Mouse (Mus musculus): ENCODE measurements around the gene Zfp239. TPM values are rescaled to one million over a fixed set of nuclear protein-coding genes. Genes with fewer than 3 reads are reported as not detected.
"Not testable (repeated sequence)": the region's sequence is repeated elsewhere in the genome, so short reads cannot be mapped to it uniquely, and the experiment has no call there.

Gene Zfp239
- polyA plus RNA-seq (2012; ENCODE audit: insufficient read depth, low replicate concordance), result 1.3 TPM in 1 of 2 replicates, not detected in the other

- Histone ChIP-seq H3K9me3 (no peaks in the 10 kb centered on the region), H3K4me3 (replicated peaks) (peak within 1 kb of the TSS; percentile 95)
- TF ChIP-seq GATA1 (IDR thresholded peaks at IDR 0.05; ENCODE audit: borderline replicate concordance, low read length) (no peak), FLI1 (IDR thresholded peaks at IDR 0.05; ENCODE audit: low read length) (no peak)
These were observed at the start of gene Zfp239 for GRCm38 (mm10) chr6:117861848-117862247. Gene Zfp239 (plus strand): TSS chr6:117862100.

GRCm38 (mm10) chr6:117814681-117815080 is 47.2 kb upstream of the Zfp239 start:
- TF ChIP-seq FLI1 (IDR thresholded peaks at IDR 0.05; ENCODE audit: low read length), result no peak
- no peak for TF ChIP-seq GATA1 (IDR thresholded peaks at IDR 0.05; ENCODE audit: borderline replicate concordance, low read length)
- Histone ChIP-seq H3K36me3 (replicated peaks; ENCODE audit: low read length) (no peaks in the 10 kb centered on the region), H3K9me3 (no peaks in the 10 kb centered on the region), H3K4me1 (no peaks in the 10 kb centered on the region), H3K4me3 (replicated peaks) (no peak overlapping the region), H3K27me3 (replicated peaks) (peaks cover 14% of the 10 kb centered on the region)

More at GRCm38 (mm10) chr6:117861848-117862247, at the start of gene Zfp239:
- H3K36me3 ChIP-seq (replicated peaks; ENCODE audit: low read length), result no peaks in the 10 kb centered on the region
- H3K27me3 ChIP-seq (replicated peaks), result no peaks in the 10 kb centered on the region
- peaks cover 25% of the 10 kb centered on the region for H3K4me1 ChIP-seq

GRCm38 (mm10) chr6:117817108-117817541 is 44.8 kb upstream of the Zfp239 start:
- H3K9me3 ChIP-seq, result no peaks in the 10 kb centered on the region
- TF ChIP-seq GATA1 (IDR thresholded peaks at IDR 0.05; ENCODE audit: borderline replicate concordance, low read length) (no peak), FLI1 (IDR thresholded peaks at IDR 0.05; ENCODE audit: low read length) (no peak)
- no peak overlapping the region for H3K4me3 ChIP-seq (replicated peaks)
- H3K36me3 ChIP-seq (replicated peaks; ENCODE audit: low read length), result no peaks in the 10 kb centered on the region
- no peaks in the 10 kb centered on the region for H3K4me1 ChIP-seq
- peaks cover 5% of the 10 kb centered on the region for H3K27me3 ChIP-seq (replicated peaks)

- Histone ChIP-seq H3K36me3 (replicated peaks; ENCODE audit: low read length) (no peaks in the 10 kb centered on the region), H3K27me3 (replicated peaks) (peaks cover 20% of the 10 kb centered on the region), H3K4me1 (no peaks in the 10 kb centered on the region), H3K9me3 (no peaks in the 10 kb centered on the region), H3K4me3 (replicated peaks) (no peak overlapping the region)
- no peak for TF ChIP-seq FLI1 (IDR thresholded peaks at IDR 0.05; ENCODE audit: low read length)
These were observed 41.6 kb upstream of the Zfp239 start for GRCm38 (mm10) chr6:117820327-117820726.

- peaks cover 32% of the 10 kb centered on the region for H3K27me3 ChIP-seq (replicated peaks)
- TF ChIP-seq GATA1 (IDR thresholded peaks at IDR 0.05; ENCODE audit: borderline replicate concordance, low read length) (no peak), FLI1 (IDR thresholded peaks at IDR 0.05; ENCODE audit: low read length) (no peak)
- H3K9me3 ChIP-seq, result no peaks in the 10 kb centered on the region
- H3K4me3 ChIP-seq (replicated peaks), result no peak overlapping the region
- H3K36me3 ChIP-seq (replicated peaks; ENCODE audit: low read length), result no peaks in the 10 kb centered on the region
- H3K4me1 ChIP-seq, result no peaks in the 10 kb centered on the region
These were observed 36.5 kb upstream of the Zfp239 start for GRCm38 (mm10) chr6:117825369-117825768.

- no peaks in the 10 kb centered on the region for H3K9me3 ChIP-seq
These were observed 33.6 kb upstream of the Zfp239 start for GRCm38 (mm10) chr6:117828273-117828672.

GRCm38 (mm10) chr6:117840686-117841510 is 21.0 kb upstream of the Zfp239 start, which contains the start of gene Zfp637:
Gene Zfp637 (plus strand): TSS chr6:117841180.
- Histone ChIP-seq H3K4me3 (replicated peaks) (peak within 1 kb of the TSS; percentile 99), H3K4me1 (peaks cover 15% of the 10 kb centered on the region; the same call in 1 of the 2 replicates), H3K27me3 (replicated peaks) (peaks cover 6% of the 10 kb centered on the region), H3K9me3 (no peaks in the 10 kb centered on the region), H3K36me3 (replicated peaks; ENCODE audit: low read length) (peaks cover 31% of the 10 kb centered on the region)
- no peak for TF ChIP-seq GATA1 (IDR thresholded peaks at IDR 0.05; ENCODE audit: borderline replicate concordance, low read length)
- TF ChIP-seq FLI1 (IDR thresholded peaks at IDR 0.05; ENCODE audit: low read length), result no peak

More at GRCm38 (mm10) chr6:117828273-117828672, 33.6 kb upstream of the Zfp239 start:
- H3K27me3 ChIP-seq (replicated peaks), result peaks cover 30% of the 10 kb centered on the region
- H3K36me3 ChIP-seq (replicated peaks; ENCODE audit: low read length), result no peaks in the 10 kb centered on the region
- no peak overlapping the region for H3K4me3 ChIP-seq (replicated peaks)
- no peaks in the 10 kb centered on the region for H3K4me1 ChIP-seq
- TF ChIP-seq FLI1 (IDR thresholded peaks at IDR 0.05; ENCODE audit: low read length), result no peak
- TF ChIP-seq GATA1 (IDR thresholded peaks at IDR 0.05; ENCODE audit: borderline replicate concordance, low read length), result no peak

GRCm38 (mm10) chr6:117841511-117841955 is 20.4 kb upstream of the Zfp239 start:
- peaks cover 5% of the 10 kb centered on the region for H3K27me3 ChIP-seq (replicated peaks)
- H3K4me1 ChIP-seq, result peaks cover 14% of the 10 kb centered on the region; the same call in 1 of the 2 replicates
- peak overlapping the region; percentile 99 for H3K4me3 ChIP-seq (replicated peaks)
- no peak for TF ChIP-seq GATA1 (IDR thresholded peaks at IDR 0.05; ENCODE audit: borderline replicate concordance, low read length)
- no peak for TF ChIP-seq FLI1 (IDR thresholded peaks at IDR 0.05; ENCODE audit: low read length)
- peaks cover 37% of the 10 kb centered on the region for H3K36me3 ChIP-seq (replicated peaks; ENCODE audit: low read length)
- H3K9me3 ChIP-seq, result no peaks in the 10 kb centered on the region

GRCm38 (mm10) chr6:117844597-117844996 is 17.3 kb upstream of the Zfp239 start:
- Histone ChIP-seq H3K4me1 (peaks cover 27% of the 10 kb centered on the region), H3K27me3 (replicated peaks) (peaks cover 2% of the 10 kb centered on the region), H3K4me3 (replicated peaks) (no peak overlapping the region), H3K9me3 (no peaks in the 10 kb centered on the region), H3K36me3 (replicated peaks; ENCODE audit: low read length) (peaks cover 49% of the 10 kb centered on the region)
- no peak for TF ChIP-seq FLI1 (IDR thresholded peaks at IDR 0.05; ENCODE audit: low read length)
- no peak for TF ChIP-seq GATA1 (IDR thresholded peaks at IDR 0.05; ENCODE audit: borderline replicate concordance, low read length)

- peaks cover 49% of the 10 kb centered on the region for H3K36me3 ChIP-seq (replicated peaks; ENCODE audit: low read length)
These were observed 15.2 kb upstream of the Zfp239 start for GRCm38 (mm10) chr6:117846671-117847070.

More at GRCm38 (mm10) chr6:117846671-117847070, 15.2 kb upstream of the Zfp239 start:
- not testable (repeated sequence) for H3K9me3 ChIP-seq; H3K27me3 ChIP-seq (replicated peaks); H3K4me3 ChIP-seq (replicated peaks)
- H3K4me1 ChIP-seq, result peaks cover 30% of the 10 kb centered on the region
